Mouse (Mus musculus) cerebellum, adult 2 months (tissue): ENCODE measurements around the gene Gm45717. TPM values are rescaled to one million over a fixed set of nuclear protein-coding genes. Genes with fewer than 3 reads are reported as not detected.

Experiments
- DNase-seq, 2 experiments: peaks; one replicate each; pipeline ENCODE4 v3.0.0; 2021
- H3K27ac ChIP-seq: fragments of 200-500 bp; 2 replicates; pipeline ENCODE4 v1.5.1; 2012; ENCODE audit warnings: low read length, control low read depth, inconsistent platforms; ENCODE audit not compliant: insufficient read depth
- H3K27me3 ChIP-seq: fragments of 200-500 bp; 2 replicates; pipeline ENCODE4 v1.6.1; 2012; ENCODE audit warnings: inconsistent platforms, mild to moderate bottlenecking, low read length, moderate library complexity; ENCODE audit not compliant: control insufficient read depth, insufficient read depth
- H3K4me1 ChIP-seq: fragments of 200-500 bp; 2 replicates; pipeline ENCODE4 v1.6.1; 2011; ENCODE audit warnings: low read length; ENCODE audit not compliant: control insufficient read depth, insufficient read depth
- H3K4me3 ChIP-seq: fragments of 200-500 bp; replicated peaks from 2 replicates; pipeline ENCODE3; 2011; ENCODE audit warnings: mild to moderate bottlenecking, low read depth, low read length, control low read depth; ENCODE audit not compliant: insufficient read depth
- CTCF ChIP-seq: fragments of 200-500 bp; IDR thresholded peaks from 2 replicates; pipeline ENCODE4 v1.5.1; 2011; ENCODE audit warnings: low read depth, mild to moderate bottlenecking, control low read depth, low read length, moderate library complexity, borderline replicate concordance; ENCODE audit not compliant: insufficient read depth
- POLR2A ChIP-seq: fragments of 200-500 bp; IDR thresholded peaks from 2 replicates; pipeline ENCODE4 v1.6.1; 2011; ENCODE audit warnings: low read length, control low read depth, borderline replicate concordance; ENCODE audit not compliant: insufficient read depth
- WGBS: fragments of 180-500 bp; shearing (Covaris S2); methylation state at CpG from one replicate; pipeline ENCODE4 v1.1.7; 2018; 5-methylcytosine and 5-hydroxymethylcytosine counted together
- polyA plus RNA-seq: library from polyadenylated mRNA; depleted of rRNA; stranded (reverse); fragments of >200 nt; gene quantifications from 2 replicates; pipeline ENCODE4 v1.2.3, GENCODE M21; 2012

Gm45717 gene
- polyA plus RNA-seq, 1 experiment: not detected

- Histone ChIP-seq H3K4me3 (no peak overlapping the region), H3K4me1 (no peaks in the 10 kb centered on the region), H3K27me3 (no peaks in the 10 kb centered on the region), H3K27ac (no peak overlapping the region)
- TF ChIP-seq CTCF (no peak), POLR2A (no peak)
- 79% methylated on average over 7 of the region's 7 CpGs for WGBS
- DNase-seq: no peak
Observed at GRCm38 (mm10) chr7:140952441-140952840, 3.3 kb downstream of the Gm45717 start.

GRCm38 (mm10) chr7:140951765-140952164, 4.0 kb downstream of the Gm45717 start:
- WGBS: 58% methylated on average over 6 of the region's 6 CpGs
- Histone ChIP-seq H3K27ac (no peak overlapping the region), H3K4me1 (no peaks in the 10 kb centered on the region), H3K27me3 (no peaks in the 10 kb centered on the region), H3K4me3 (no peak overlapping the region)
- DNase-seq: no peak
- TF ChIP-seq POLR2A (no peak), CTCF (no peak)

GRCm38 (mm10) chr7:140951051-140951450, 4.7 kb downstream of the Gm45717 start:
- no peak for DNase-seq
- no peaks in the 10 kb centered on the region for H3K4me1 ChIP-seq
- TF ChIP-seq POLR2A (no peak), CTCF (no peak)
- H3K27me3 ChIP-seq: no peaks in the 10 kb centered on the region
- H3K27ac ChIP-seq: no peak overlapping the region
- WGBS: 48% methylated on average over 8 of the region's 8 CpGs
- H3K4me3 ChIP-seq: no peak overlapping the region

- Histone ChIP-seq H3K27ac (no peak within 1 kb of the TSS), H3K4me3 (no peak within 1 kb of the TSS), H3K4me1 (no peaks in the 10 kb centered on the region), H3K27me3 (no peaks in the 10 kb centered on the region)
- WGBS: 75% methylated on average over 16 of the region's 16 CpGs
- no peak for DNase-seq
- no peak for TF ChIP-seq POLR2A
- no peak for TF ChIP-seq CTCF
Observed at GRCm38 (mm10) chr7:140949824-140950530, 5.8 kb downstream of the Gm45717 start, which contains the start of gene Ifitm5. Ifitm5 (minus strand) TSS chr7:140950291.

GRCm38 (mm10) chr7:140949255-140949654, 6.5 kb downstream of the Gm45717 start:
- no peak for DNase-seq
- no peak for TF ChIP-seq POLR2A
- TF ChIP-seq CTCF: no peak
- H3K4me3 ChIP-seq: no peak overlapping the region
- 88% methylated on average over 6 of the region's 6 CpGs for WGBS
- no peaks in the 10 kb centered on the region for H3K4me1 ChIP-seq
- no peak overlapping the region for H3K27ac ChIP-seq
- H3K27me3 ChIP-seq: no peaks in the 10 kb centered on the region

- TF ChIP-seq POLR2A (no peak), CTCF (no peak)
- WGBS: 88% methylated on average over 8 of the region's 8 CpGs
- Histone ChIP-seq H3K4me3 (no peak overlapping the region), H3K4me1 (no peaks in the 10 kb centered on the region), H3K27me3 (no peaks in the 10 kb centered on the region), H3K27ac (no peak overlapping the region)
- DNase-seq: no peak
Observed at GRCm38 (mm10) chr7:140948161-140948560, 7.6 kb downstream of the Gm45717 start.

GRCm38 (mm10) chr7:140946980-140947379, 8.8 kb downstream of the Gm45717 start:
- H3K27me3 ChIP-seq: no peaks in the 10 kb centered on the region
- TF ChIP-seq POLR2A (no peak), CTCF (no peak)
- no peaks in the 10 kb centered on the region for H3K4me1 ChIP-seq
- DNase-seq: no peak
- no peak overlapping the region for H3K4me3 ChIP-seq
- WGBS: 79% methylated on average over 7 of the region's 7 CpGs
- H3K27ac ChIP-seq: no peak overlapping the region

GRCm38 (mm10) chr7:140946311-140946710, 9.4 kb downstream of the Gm45717 start:
- no peak for DNase-seq
- no peaks in the 10 kb centered on the region for H3K4me1 ChIP-seq
- H3K27ac ChIP-seq: no peak overlapping the region
- no peak overlapping the region for H3K4me3 ChIP-seq
- H3K27me3 ChIP-seq: no peaks in the 10 kb centered on the region
- WGBS: 90% methylated on average over 10 of the region's 10 CpGs
- TF ChIP-seq POLR2A (no peak), CTCF (no peak)
